Mouse (Mus musculus): ENCODE data around the gene Znrf4. TPM values are rescaled to one million over a fixed set of nuclear protein-coding genes. Genes with fewer than 3 reads are reported as not detected.

Gene Znrf4
- polyA plus RNA-seq, 1 experiment: not detected

DNA sequence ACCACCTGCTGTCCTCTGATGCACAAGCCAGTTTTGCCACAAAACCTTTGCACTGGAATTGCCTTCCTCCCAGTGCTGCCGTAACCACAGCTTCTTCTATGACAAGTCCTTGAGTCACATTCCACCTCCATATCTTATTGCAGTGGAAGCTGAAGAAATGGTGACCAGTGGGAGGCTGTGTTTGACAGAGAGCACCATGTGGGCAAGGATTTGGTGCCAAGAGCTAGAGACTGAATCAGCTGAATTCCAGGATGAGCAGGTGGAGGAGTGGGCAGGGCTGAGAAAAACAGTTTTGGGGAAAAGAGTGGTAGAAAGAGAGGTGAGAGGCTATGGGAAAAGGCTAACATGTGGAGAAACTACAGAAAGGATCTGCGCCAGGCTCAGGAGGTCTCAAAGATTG is 18.4 kb downstream of the Znrf4 start:
- peak; percentile 84 to 86 for DNase-seq (ENCODE audit: extremely low spot score in 1 of 2, low spot score in 1 of 2)

DNA sequence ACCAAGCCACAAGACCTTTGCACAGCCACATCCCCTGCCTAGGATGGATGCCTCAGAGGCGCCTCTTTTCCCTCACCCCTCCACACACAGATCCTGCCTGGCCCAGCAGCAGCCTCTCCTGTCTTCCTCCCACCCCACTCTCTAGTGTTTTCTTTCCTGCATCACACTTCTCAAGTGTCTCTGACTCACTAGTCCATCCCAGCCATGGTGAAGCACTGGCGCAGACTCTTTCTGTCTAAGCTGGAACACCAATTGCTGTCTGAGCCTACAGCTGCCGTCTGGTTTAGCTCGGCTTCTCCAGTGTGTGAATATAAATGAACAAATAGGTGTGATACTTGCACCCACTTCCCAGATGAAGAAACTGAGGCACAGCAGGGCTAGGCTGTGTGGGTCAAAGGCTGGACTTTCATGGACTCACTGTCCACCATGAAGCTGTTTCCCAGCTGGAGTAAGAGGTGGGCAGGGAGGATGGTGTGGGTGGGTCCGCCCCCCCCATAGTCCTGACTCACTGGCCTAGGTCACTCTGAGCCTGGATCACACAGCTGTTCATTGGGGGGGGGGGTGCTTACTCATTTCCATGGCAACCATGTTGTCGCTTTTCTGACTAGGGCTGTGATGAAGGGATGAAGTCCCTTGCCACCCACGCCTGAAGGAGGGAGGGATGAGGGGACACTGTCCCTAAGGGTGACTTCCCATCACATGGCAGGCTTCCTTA is 21.6 kb downstream of the Znrf4 start:
- DNase-seq (ENCODE audit: extremely low spot score in 1 of 2, low spot score in 1 of 2): peak; percentile 73 to 80

DNA sequence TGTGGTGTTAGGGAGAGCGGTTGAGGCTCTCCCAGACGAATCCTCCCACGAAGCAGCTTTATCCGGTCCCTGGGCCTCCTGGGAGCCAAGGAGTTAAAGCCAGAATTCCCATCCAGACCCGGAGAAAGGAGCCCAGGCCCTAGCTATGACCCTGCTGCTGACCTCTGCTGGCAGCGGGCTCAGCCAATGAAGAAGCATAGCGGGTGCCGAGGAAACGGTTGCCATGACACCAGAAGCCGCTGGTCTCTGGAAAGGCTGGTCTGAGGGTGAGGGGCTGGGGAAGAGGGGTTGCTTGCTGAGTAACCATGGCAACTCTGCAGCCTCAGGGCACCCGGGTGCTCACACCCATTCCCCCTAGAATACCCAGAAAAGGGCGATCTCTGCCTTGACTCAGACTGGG is 24.2 kb downstream of the Znrf4 start:
- no peak for DNase-seq (ENCODE audit: extremely low spot score in 1 of 2, low spot score in 1 of 2)

- no peak for DNase-seq (ENCODE audit: extremely low spot score in 1 of 2, low spot score in 1 of 2)
These were observed 24.8 kb downstream of the Znrf4 start for GRCm38 (mm10) chr17:56487441-56487888.

GRCm38 (mm10) chr17:56485926-56486325 is 26.3 kb downstream of the Znrf4 start:
- DNase-seq (ENCODE audit: extremely low spot score in 1 of 2, low spot score in 1 of 2): no peak

GRCm38 (mm10) chr17:56485118-56485517 is 27.1 kb downstream of the Znrf4 start:
- DNase-seq (ENCODE audit: extremely low spot score in 1 of 2, low spot score in 1 of 2): no peak

DNA sequence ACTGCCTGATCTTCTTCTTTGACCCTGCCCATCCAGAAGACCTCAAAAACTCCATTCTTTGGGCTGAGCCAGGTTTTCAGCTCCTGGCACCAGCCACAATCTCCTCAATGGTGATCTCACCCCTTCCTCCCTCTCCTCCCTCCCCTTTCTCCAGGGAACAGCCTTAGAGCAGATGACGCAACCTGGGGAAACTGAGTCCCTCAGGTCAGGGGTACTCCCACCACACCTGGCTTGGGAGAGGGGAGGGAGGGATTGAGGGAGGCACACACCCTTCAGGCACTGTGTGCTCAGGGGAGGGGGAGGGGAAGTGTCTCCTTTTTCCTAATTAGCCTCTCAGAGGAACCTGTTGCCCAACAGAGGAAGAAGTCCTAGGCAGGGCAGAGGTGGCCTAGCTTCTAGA is 29.6 kb downstream of the Znrf4 start:
- no peak for DNase-seq (ENCODE audit: extremely low spot score in 1 of 2, low spot score in 1 of 2)

GRCm38 (mm10) chr17:56479358-56479757 is 32.9 kb downstream of the Znrf4 start:
- peak; percentile 49 to 87 for DNase-seq (ENCODE audit: extremely low spot score in 1 of 2, low spot score in 1 of 2)

GRCm38 (mm10) chr17:56478191-56478611 is 34.0 kb downstream of the Znrf4 start:
- no peak for DNase-seq (ENCODE audit: extremely low spot score in 1 of 2, low spot score in 1 of 2)

DNA sequence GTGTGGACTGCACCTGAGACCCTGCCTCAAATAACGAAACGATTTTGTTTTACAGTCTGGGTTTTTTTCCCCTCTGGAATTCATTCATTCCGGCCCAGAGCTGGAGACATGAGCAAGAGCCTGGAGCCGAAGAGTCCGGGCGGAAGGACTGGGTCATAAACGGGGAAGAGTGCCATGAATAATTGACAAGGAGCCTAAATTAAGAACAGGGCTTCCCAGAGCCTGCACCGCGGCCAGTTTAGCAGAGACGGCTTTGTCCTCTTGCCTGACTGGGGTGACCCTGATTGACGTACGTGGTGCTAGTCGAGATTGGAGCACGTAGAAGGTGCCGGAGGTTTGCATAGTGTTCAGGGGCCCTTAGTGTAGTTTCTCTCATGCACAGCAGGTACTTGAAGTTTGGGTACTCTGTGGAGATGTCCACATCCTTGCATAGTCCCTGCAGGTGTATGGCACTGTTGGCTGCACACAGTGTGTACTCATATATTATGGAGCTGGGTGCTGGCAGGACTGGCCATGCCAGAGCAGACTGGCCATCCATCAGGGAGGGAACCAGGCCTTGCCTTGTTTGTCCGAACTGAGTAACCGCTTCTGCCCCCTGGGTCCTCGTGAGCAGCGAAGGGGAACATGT is 34.9 kb downstream of the Znrf4 start:
- DNase-seq (ENCODE audit: extremely low spot score in 1 of 2, low spot score in 1 of 2): no peak

GRCm38 (mm10) chr17:56476402-56476752 is 35.9 kb downstream of the Znrf4 start, which contains the start of gene Ptprs:
TSS of gene Ptprs (minus strand) at chr17:56476483.
- peak; percentile 97 to 99 for DNase-seq (ENCODE audit: extremely low spot score in 1 of 2, low spot score in 1 of 2)

DNA sequence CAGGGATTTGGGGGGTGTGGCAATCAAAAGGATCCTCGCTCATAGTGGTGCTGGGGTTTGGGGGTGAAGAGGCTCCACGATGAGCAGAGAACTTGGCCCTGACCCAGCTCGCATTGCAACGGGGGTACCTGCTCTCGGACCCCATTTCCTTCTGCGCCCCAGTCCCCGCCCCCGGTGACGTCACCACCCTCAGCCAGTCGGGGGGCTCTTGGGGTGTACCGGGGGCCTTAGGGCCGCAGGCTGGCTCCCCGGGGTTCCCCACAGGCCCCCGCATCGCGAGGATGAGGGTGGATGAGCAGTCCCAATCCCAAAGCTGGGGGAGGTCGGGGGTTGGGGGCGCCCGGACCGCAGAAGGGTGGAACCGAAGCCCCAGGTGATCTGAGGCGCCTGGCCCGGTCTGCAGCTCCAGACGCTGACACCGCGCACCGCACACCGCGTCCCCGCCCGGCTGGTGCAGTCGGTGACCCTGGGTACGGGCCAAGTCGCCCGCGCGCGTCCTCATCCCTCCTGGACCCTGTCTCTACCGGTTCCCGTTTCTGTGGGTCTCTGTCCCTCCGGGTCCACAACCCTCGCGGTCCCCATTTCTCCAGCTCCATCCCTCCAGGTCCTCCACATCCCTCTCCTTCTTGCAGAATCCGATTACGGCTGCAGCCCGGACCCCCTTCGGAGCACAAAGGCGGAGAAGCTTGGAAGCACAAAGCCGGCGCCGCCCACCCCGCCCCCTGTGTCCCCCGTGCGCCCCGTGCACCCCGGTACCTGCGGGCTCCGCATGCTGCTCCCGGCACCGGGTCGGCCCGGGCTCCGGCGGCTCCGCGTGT is 36.4 kb downstream of the Znrf4 start:
- peak in 1 of 2 experiments; percentile 34 for DNase-seq (ENCODE audit: extremely low spot score in 1 of 2, low spot score in 1 of 2)

- DNase-seq (ENCODE audit: extremely low spot score in 1 of 2, low spot score in 1 of 2): peak; percentile 47 to 73
These were observed 37.2 kb downstream of the Znrf4 start for GRCm38 (mm10) chr17:56474831-56475581.

DNA sequence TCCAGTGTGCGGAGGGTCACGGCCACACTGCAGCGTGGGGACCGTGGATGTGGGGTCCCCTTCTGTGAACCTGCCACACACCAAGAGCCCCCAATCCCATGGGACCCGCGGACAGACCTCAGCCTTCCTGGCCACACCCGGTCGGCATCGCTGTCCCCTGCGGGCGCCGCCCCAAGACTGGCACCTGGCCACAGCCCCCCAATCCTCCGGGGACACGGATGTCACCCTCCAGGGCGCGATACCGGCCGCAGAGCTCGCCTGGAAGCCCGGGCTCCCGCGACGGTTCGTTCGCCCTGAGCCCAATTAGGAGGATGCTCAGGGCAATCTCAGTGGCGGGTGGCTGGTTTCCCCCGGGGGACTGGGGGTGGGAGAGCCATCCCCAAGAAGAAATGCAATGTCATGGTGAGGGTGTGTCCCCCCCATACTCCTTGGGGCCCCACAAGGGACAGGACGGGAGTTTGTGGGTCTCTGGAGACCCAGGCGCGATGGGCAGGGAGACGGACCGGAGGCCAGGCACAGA is 37.9 kb downstream of the Znrf4 start:
- no peak for DNase-seq (ENCODE audit: extremely low spot score in 1 of 2, low spot score in 1 of 2)

DNA sequence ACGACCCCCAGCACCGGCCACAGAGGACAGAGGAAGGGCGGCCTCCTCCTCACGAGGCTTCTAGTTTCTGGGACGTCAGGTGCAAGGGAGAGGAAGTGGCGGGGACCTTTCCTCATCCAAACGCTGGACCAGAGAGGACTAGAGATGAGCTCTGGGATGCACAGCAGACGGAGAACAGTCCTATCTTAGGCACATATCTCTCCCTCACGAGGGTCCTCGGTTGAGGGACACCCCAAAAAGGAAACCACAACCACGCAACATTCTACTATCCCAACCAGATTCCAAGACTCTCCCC is 38.7 kb downstream of the Znrf4 start:
- DNase-seq (ENCODE audit: extremely low spot score in 1 of 2, low spot score in 1 of 2): no peak

GRCm38 (mm10) chr17:56472733-56473610 is 39.3 kb downstream of the Znrf4 start:
- DNase-seq (ENCODE audit: extremely low spot score in 1 of 2, low spot score in 1 of 2): peak; percentile 55 to 77

GRCm38 (mm10) chr17:56472121-56472520 is 40.1 kb downstream of the Znrf4 start:
- no peak for DNase-seq (ENCODE audit: extremely low spot score in 1 of 2, low spot score in 1 of 2)

- DNase-seq (ENCODE audit: extremely low spot score in 1 of 2, low spot score in 1 of 2): no peak
These were observed 41.1 kb downstream of the Znrf4 start for GRCm38 (mm10) chr17:56471136-56471535.

DNA sequence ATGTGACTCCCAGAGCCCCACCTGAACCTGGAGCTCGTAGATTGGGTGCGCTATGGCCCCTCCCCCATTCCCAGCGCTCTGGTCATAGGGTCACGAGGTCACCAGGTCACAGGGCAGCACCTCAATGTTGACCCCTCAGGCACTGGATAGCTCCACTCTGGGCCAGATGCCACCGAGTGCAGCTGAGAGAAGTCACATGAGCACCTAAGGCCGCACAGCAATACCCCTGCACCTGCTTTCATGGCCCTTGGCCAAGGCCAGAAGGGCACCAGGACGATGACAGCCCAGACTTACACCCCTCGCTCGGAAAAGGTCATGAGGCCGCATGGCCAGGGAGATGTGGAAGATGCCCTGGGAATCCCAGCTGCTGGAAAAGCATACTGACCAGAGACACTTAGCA is 41.7 kb downstream of the Znrf4 start:
- no peak for DNase-seq (ENCODE audit: extremely low spot score in 1 of 2, low spot score in 1 of 2)

- no peak for DNase-seq (ENCODE audit: extremely low spot score in 1 of 2, low spot score in 1 of 2)
These were observed 42.2 kb downstream of the Znrf4 start for GRCm38 (mm10) chr17:56470001-56470436.

Measured in frontal cortex, adult 2 months (tissue).